Mouse (Mus musculus) myocyte (in vitro differentiated cells): Measurements from ENCODE around the gene Mrpl33. TPM values are rescaled to one million over a fixed set of nuclear protein-coding genes. Genes with fewer than 3 reads are reported as not detected.

Experiments used
- H3K27me3 ChIP-seq: one replicate; pipeline ENCODE4 v1.6.1; 2011; ENCODE audit not compliant: control insufficient read depth, insufficient read depth, insufficient read length
- H3K36me3 ChIP-seq: one replicate; pipeline ENCODE4 v1.6.1; 2011; ENCODE audit not compliant: control insufficient read depth, insufficient read depth
- H3K4me2 ChIP-seq: one replicate; pipeline ENCODE4 v1.6.1; 2011; ENCODE audit warnings: low read depth, control low read depth
- H3K4me3 ChIP-seq: one replicate; pipeline ENCODE4 v1.5.1; 2011; ENCODE audit warnings: mild to moderate bottlenecking, control low read depth, moderate library complexity
- H3K79me2 ChIP-seq: one replicate; pipeline ENCODE4 v1.6.1; 2011; ENCODE audit not compliant: control insufficient read depth, insufficient read depth
- H3ac ChIP-seq: one replicate; pipeline ENCODE4 v1.6.1; 2011; ENCODE audit not compliant: control insufficient read depth, insufficient read length
- CEBPB ChIP-seq: IDR thresholded peaks from 2 replicates; pipeline ENCODE4 v1.6.1; 2011; ENCODE audit warnings: mild to moderate bottlenecking, moderate library complexity; ENCODE audit not compliant: poor library complexity, insufficient read depth, severe bottlenecking
- E2F4 ChIP-seq: IDR thresholded peaks from one replicate; pipeline ENCODE4 v1.6.1; 2011; ENCODE audit warnings: mild to moderate bottlenecking, control low read depth, moderate library complexity; ENCODE audit not compliant: insufficient read depth
- MAX ChIP-seq: IDR thresholded peaks from one replicate; pipeline ENCODE4 v1.6.1; 2011; ENCODE audit warnings: low read depth, mild to moderate bottlenecking, control low read depth
- MYOD1 ChIP-seq, 3 experiments: IDR thresholded peaks; one replicate each; pipeline ENCODE4 v1.6.1; 2011; ENCODE audit warnings: control low read depth in 2 of 3, low read depth in 2 of 3, mild to moderate bottlenecking in 2 of 3, moderate library complexity in 1 of 3; ENCODE audit not compliant: insufficient read length in 2 of 3, control insufficient read depth in 1 of 3
- MYOG ChIP-seq, 3 experiments: IDR thresholded peaks; one replicate each; pipeline ENCODE4 v1.6.1; 2011; ENCODE audit warnings: control low read depth in 2 of 3, low read depth in 2 of 3, mild to moderate bottlenecking in 2 of 3; ENCODE audit not compliant: insufficient read length in 2 of 3, control insufficient read depth in 1 of 3, insufficient read depth in 1 of 3
- POLR2A ChIP-seq: IDR thresholded peaks from one replicate; pipeline ENCODE4 v1.6.1; 2011; ENCODE audit warnings: low read depth, mild to moderate bottlenecking, control low read depth, moderate library complexity; ENCODE audit not compliant: insufficient read length
- POLR2AphosphoS2 ChIP-seq: IDR thresholded peaks from one replicate; pipeline ENCODE4 v1.6.1; 2011; ENCODE audit warnings: low read depth, control low read depth; ENCODE audit not compliant: insufficient read length
- REST ChIP-seq: IDR thresholded peaks from one replicate; pipeline ENCODE4 v1.6.1; 2011; ENCODE audit warnings: mild to moderate bottlenecking, control low read depth, moderate library complexity; ENCODE audit not compliant: insufficient read depth, insufficient read length
- SRF ChIP-seq: IDR thresholded peaks from one replicate; pipeline ENCODE4 v1.6.1; 2011; ENCODE audit warnings: low read depth; ENCODE audit not compliant: control insufficient read depth, insufficient read length
- TCF12 ChIP-seq: IDR thresholded peaks from one replicate; pipeline ENCODE4 v1.6.1; 2011; ENCODE audit warnings: mild to moderate bottlenecking, control low read depth; ENCODE audit not compliant: poor library complexity, insufficient read depth, severe bottlenecking
- TCF3 ChIP-seq: IDR thresholded peaks from one replicate; pipeline ENCODE4 v1.6.1; 2011; ENCODE audit warnings: low read depth, control low read depth; ENCODE audit not compliant: insufficient read length
- USF1 ChIP-seq: IDR thresholded peaks from one replicate; pipeline ENCODE4 v1.6.1; 2011; ENCODE audit warnings: low read depth, mild to moderate bottlenecking, control low read depth, moderate library complexity
- polyA plus RNA-seq: library from polyadenylated mRNA; unstranded; fragments of >200 nt; fragmentation: generic; extraction: Trizol; gene quantifications from one replicate; pipeline ENCODE4 v1.2.1, GENCODE M21; 2012; ENCODE audit warnings: missing spikeins

Mrpl33 gene
- polyA plus RNA-seq, 1 experiment, result 241 TPM

- no peak overlapping the region for H3K4me3 ChIP-seq
- H3ac ChIP-seq, result no peak overlapping the region
- H3K36me3 ChIP-seq, result no peaks in the 10 kb centered on the region
- no peak overlapping the region for H3K4me2 ChIP-seq
- no peaks in the 10 kb centered on the region for H3K79me2 ChIP-seq
- TF ChIP-seq CEBPB, result no peak
- TF ChIP-seq E2F4, result no peak
- TF ChIP-seq TCF3, result no peak
- no peaks in the 10 kb centered on the region for H3K27me3 ChIP-seq
Measured at GRCm38 (mm10) chr5:31680183-31680582, 83.4 kb downstream of the Mrpl33 start.

GRCm38 (mm10) chr5:31682305-31682704 lies 85.6 kb downstream of the Mrpl33 start:
- no peaks in the 10 kb centered on the region for H3K27me3 ChIP-seq
- H3K4me3 ChIP-seq, result no peak overlapping the region
- no peaks in the 10 kb centered on the region for H3K79me2 ChIP-seq
- no peak overlapping the region for H3K4me2 ChIP-seq
- H3K36me3 ChIP-seq, result no peaks in the 10 kb centered on the region
- no peak overlapping the region for H3ac ChIP-seq
- TF ChIP-seq MYOD1 (IDR thresholded peaks at IDR 0.05; ENCODE audit: control insufficient read depth in 1 of 3, insufficient read length in 2 of 3, low read depth in 2 of 3) (no peak), USF1 (peak; percentile 35)

- H3K4me2 ChIP-seq, result no peak overlapping the region
- H3K36me3 ChIP-seq, result no peaks in the 10 kb centered on the region
- H3K4me3 ChIP-seq, result no peak overlapping the region
- no peak overlapping the region for H3ac ChIP-seq
- H3K27me3 ChIP-seq, result no peaks in the 10 kb centered on the region
- TF ChIP-seq CEBPB (no peak), MAX (no peak), E2F4 (no peak), POLR2AphosphoS2 (no peak), REST (no peak), MYOG (IDR thresholded peaks at IDR 0.05; ENCODE audit: control insufficient read depth in 1 of 3, insufficient read depth in 1 of 3, insufficient read length in 2 of 3, low read depth in 2 of 3) (no peak), USF1 (no peak), TCF3 (no peak), MYOD1 (IDR thresholded peaks at IDR 0.05; ENCODE audit: control insufficient read depth in 1 of 3, insufficient read length in 2 of 3, low read depth in 2 of 3) (no peak)
- H3K79me2 ChIP-seq, result no peaks in the 10 kb centered on the region
Measured at GRCm38 (mm10) chr5:31686040-31686439, 89.3 kb downstream of the Mrpl33 start.

- H3K27me3 ChIP-seq, result no peaks in the 10 kb centered on the region
- H3K79me2 ChIP-seq, result no peaks in the 10 kb centered on the region
- TF ChIP-seq REST (no peak), SRF (no peak), MYOD1 (IDR thresholded peaks at IDR 0.05; ENCODE audit: control insufficient read depth in 1 of 3, insufficient read length in 2 of 3, low read depth in 2 of 3) (no peak), TCF12 (no peak), USF1 (no peak), E2F4 (no peak), POLR2AphosphoS2 (no peak), TCF3 (no peak), MAX (no peak), MYOG (IDR thresholded peaks at IDR 0.05; ENCODE audit: control insufficient read depth in 1 of 3, insufficient read depth in 1 of 3, insufficient read length in 2 of 3, low read depth in 2 of 3) (no peak), POLR2A (no peak), CEBPB (no peak)
- no peak overlapping the region for H3K4me2 ChIP-seq
- no peak overlapping the region for H3ac ChIP-seq
- H3K4me3 ChIP-seq, result no peak overlapping the region
- H3K36me3 ChIP-seq, result no peaks in the 10 kb centered on the region
Measured at GRCm38 (mm10) chr5:31687972-31688371, 91.2 kb downstream of the Mrpl33 start.

- no peak overlapping the region for H3K4me3 ChIP-seq
- no peaks in the 10 kb centered on the region for H3K27me3 ChIP-seq
- H3K36me3 ChIP-seq, result no peaks in the 10 kb centered on the region
- H3ac ChIP-seq, result no peak overlapping the region
- TF ChIP-seq MYOG (IDR thresholded peaks at IDR 0.05; ENCODE audit: control insufficient read depth in 1 of 3, insufficient read depth in 1 of 3, insufficient read length in 2 of 3, low read depth in 2 of 3) (no peak), REST (no peak), CEBPB (no peak), SRF (no peak), MAX (no peak), POLR2AphosphoS2 (no peak), USF1 (no peak), MYOD1 (IDR thresholded peaks at IDR 0.05; ENCODE audit: control insufficient read depth in 1 of 3, insufficient read length in 2 of 3, low read depth in 2 of 3) (no peak), TCF12 (no peak), POLR2A (no peak)
- no peaks in the 10 kb centered on the region for H3K79me2 ChIP-seq
- peak overlapping the region; percentile 10 for H3K4me2 ChIP-seq
Measured at GRCm38 (mm10) chr5:31693191-31693590, 96.5 kb downstream of the Mrpl33 start.
